Mouse (Mus musculus): Measurements from ENCODE around the gene Tectb.

- no peak for TF ChIP-seq CTCF (IDR thresholded peaks at IDR 0.05; ENCODE audit: low read depth, low read length)
- no peak for TF ChIP-seq POLR2A (IDR thresholded peaks at IDR 0.05; ENCODE audit: insufficient read depth, low read length)
- TF ChIP-seq EP300 (IDR thresholded peaks at IDR 0.05; ENCODE audit: insufficient read depth, low read depth, low read length): no peak
Observed at GRCm38 (mm10) chr19:55221208-55221607, 40.7 kb downstream of the Tectb start.

All from ES-Bruce4 (cell line).